Mouse (Mus musculus): ENCODE measurements around the gene Yju2. TPM values are rescaled to one million over a fixed set of nuclear protein-coding genes. Genes with fewer than 3 reads are reported as not detected.

Gene Yju2
- polyA plus RNA-seq, 1 experiment, result 14.9 TPM

GRCm38 (mm10) chr17:56003000-56003399 is 44.1 kb downstream of the Yju2 start:
- peak; percentile 47 to 51 for DNase-seq
- TF ChIP-seq CTCF (IDR thresholded peaks at IDR 0.05; ENCODE audit: borderline replicate concordance, insufficient read depth, low read depth, low read length) (no peak), POLR2A (IDR thresholded peaks at IDR 0.05; ENCODE audit: borderline replicate concordance, insufficient read depth, low read length) (no peak)
- H3K27me3 ChIP-seq (ENCODE audit: control insufficient read depth, insufficient read depth, low read length), result no peaks in the 10 kb centered on the region
- 21% methylated on average over 3 of the region's 3 CpGs for WGBS
- no peak overlapping the region for H3K4me3 ChIP-seq (replicated peaks; ENCODE audit: insufficient read depth, low read depth, low read length)
- peak overlapping the region; percentile 68 for H3K27ac ChIP-seq (ENCODE audit: insufficient read depth, low read length)
- peaks cover 10% of the 10 kb centered on the region for H3K4me1 ChIP-seq (ENCODE audit: control insufficient read depth, insufficient read depth, low read length)

GRCm38 (mm10) chr17:56005415-56006061 is 46.6 kb downstream of the Yju2 start, which contains the start of the genes Stap2 and Mpnd:
TSS of gene Stap2 (minus strand) at chr17:56005584.
TSS of gene Mpnd (plus strand) at chr17:56005711.
- H3K27me3 ChIP-seq (ENCODE audit: control insufficient read depth, insufficient read depth, low read length), result no peaks in the 10 kb centered on the region
- TF ChIP-seq POLR2A (IDR thresholded peaks at IDR 0.05; ENCODE audit: borderline replicate concordance, insufficient read depth, low read length) (peak; percentile 40; the same call in 1 of the 2 replicates), CTCF (IDR thresholded peaks at IDR 0.05; ENCODE audit: borderline replicate concordance, insufficient read depth, low read depth, low read length) (no peak)
- H3K4me3 ChIP-seq (replicated peaks; ENCODE audit: insufficient read depth, low read depth, low read length), result peak within 1 kb of the TSS; percentile 73
- peak within 1 kb of the TSS; percentile 71 for H3K27ac ChIP-seq (ENCODE audit: insufficient read depth, low read length)
- 21% methylated on average over 13 of the region's 13 CpGs for WGBS
- peaks cover 13% of the 10 kb centered on the region for H3K4me1 ChIP-seq (ENCODE audit: control insufficient read depth, insufficient read depth, low read length)
- DNase-seq, result peak; percentile 65 to 81

- H3K4me1 ChIP-seq (ENCODE audit: control insufficient read depth, insufficient read depth, low read length), result peaks cover 21% of the 10 kb centered on the region
- H3K27ac ChIP-seq (ENCODE audit: insufficient read depth, low read length), result no peak overlapping the region
- H3K27me3 ChIP-seq (ENCODE audit: control insufficient read depth, insufficient read depth, low read length), result no peaks in the 10 kb centered on the region
- WGBS, result 62% methylated on average over 10 of the region's 10 CpGs
- no peak overlapping the region for H3K4me3 ChIP-seq (replicated peaks; ENCODE audit: insufficient read depth, low read depth, low read length)
- no peak for DNase-seq
- no peak for TF ChIP-seq POLR2A (IDR thresholded peaks at IDR 0.05; ENCODE audit: borderline replicate concordance, insufficient read depth, low read length)
- no peak for TF ChIP-seq CTCF (IDR thresholded peaks at IDR 0.05; ENCODE audit: borderline replicate concordance, insufficient read depth, low read depth, low read length)
Measured at GRCm38 (mm10) chr17:56006956-56007355, 48.1 kb downstream of the Yju2 start.

DNA sequence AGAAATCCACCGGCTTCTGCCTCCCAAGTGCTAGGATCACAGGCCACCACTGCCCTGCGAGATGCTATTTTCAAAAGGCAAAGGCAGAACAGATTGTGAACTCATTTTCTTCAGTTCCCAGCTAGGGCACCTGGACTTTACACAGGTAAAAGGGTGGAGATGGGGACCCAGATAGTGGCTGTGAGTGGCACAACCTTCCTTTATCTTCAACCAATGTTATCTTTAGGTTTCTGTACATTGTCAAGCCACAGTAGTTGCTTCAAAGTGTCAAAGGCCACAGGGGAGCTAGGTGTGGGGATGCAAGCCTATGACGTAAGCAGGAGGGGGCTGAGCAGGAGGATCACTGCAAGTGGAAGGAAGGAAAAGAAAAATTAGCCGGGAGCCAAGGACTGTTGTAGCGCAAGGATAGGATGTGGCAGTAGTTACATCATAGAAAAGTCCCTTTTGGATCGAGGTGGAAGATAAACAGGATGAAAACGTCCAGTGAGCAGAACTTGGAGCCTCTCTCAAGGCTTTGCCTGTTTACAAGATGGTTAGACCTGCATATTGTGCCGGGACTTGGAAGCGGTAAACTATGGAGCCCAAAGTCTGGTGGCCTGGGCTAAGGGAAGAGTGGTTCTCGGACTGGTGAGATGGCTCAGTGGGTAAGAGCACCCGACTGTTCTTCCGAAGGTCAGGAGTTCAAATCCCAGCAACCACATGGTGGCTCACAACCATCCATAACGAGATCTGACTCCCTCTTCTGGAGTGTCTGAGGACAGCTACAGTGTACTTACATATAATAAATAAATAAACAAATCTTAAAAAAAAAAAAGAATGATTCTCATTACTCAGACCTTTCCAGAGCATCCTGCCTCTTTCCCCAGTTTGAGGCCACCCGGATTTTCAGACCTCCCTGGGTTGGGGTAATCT is 48.8 kb downstream of the Yju2 start:
- Histone ChIP-seq H3K27me3 (ENCODE audit: control insufficient read depth, insufficient read depth, low read length) (no peaks in the 10 kb centered on the region), H3K4me3 (replicated peaks; ENCODE audit: insufficient read depth, low read depth, low read length) (peak overlapping the region; percentile 54), H3K4me1 (ENCODE audit: control insufficient read depth, insufficient read depth, low read length) (peaks cover 24% of the 10 kb centered on the region), H3K27ac (ENCODE audit: insufficient read depth, low read length) (peak overlapping the region; percentile 40; the same call in 1 of the 2 replicates)
- no peak for TF ChIP-seq CTCF (IDR thresholded peaks at IDR 0.05; ENCODE audit: borderline replicate concordance, insufficient read depth, low read depth, low read length)
- no peak for TF ChIP-seq POLR2A (IDR thresholded peaks at IDR 0.05; ENCODE audit: borderline replicate concordance, insufficient read depth, low read length)
- no peak for DNase-seq
- WGBS, result 36% methylated on average over 14 of the region's 14 CpGs

DNA sequence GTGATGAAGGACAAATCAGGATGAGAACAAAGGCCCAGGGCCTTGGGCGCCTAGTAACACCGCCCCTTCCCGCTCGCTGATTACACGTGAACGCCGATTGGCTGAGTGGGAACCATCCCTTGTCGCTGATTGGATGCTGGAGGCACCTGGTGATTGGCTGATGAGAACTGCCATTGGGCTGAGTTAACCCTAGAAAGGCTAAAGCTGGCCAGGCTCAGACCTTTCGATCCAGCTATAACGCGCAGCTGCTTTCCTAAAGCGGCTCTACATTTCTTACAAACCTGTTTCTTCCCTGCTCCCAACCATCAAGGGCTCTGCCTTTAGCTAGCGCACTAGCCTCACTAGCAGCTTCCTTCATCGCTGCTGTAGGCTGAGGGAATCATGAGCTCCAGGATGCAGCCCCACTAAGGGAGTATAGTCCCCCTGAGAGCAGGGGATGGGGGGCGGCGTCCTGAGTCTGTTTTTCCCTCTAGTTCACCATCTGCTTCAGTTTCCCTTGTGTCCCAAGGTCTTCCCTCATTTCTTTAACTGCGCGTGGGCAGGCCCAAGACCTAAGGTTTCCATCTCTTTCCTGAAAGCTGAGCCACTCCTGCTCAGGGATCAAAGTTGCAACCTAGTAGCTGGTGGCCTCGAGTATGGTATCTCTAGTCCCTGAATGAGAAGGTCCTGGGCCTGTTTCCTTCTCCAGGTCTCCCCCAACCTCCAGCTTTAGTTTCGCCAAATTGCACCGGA is 49.6 kb downstream of the Yju2 start:
- DNase-seq, result peak; percentile 93 to 97
- WGBS, result under 1% methylated on average over 21 of the region's 21 CpGs
- H3K27ac ChIP-seq (ENCODE audit: insufficient read depth, low read length), result peak overlapping the region; percentile 57
- TF ChIP-seq CTCF (IDR thresholded peaks at IDR 0.05; ENCODE audit: borderline replicate concordance, insufficient read depth, low read depth, low read length) (no peak), POLR2A (IDR thresholded peaks at IDR 0.05; ENCODE audit: borderline replicate concordance, insufficient read depth, low read length) (peak; percentile 75; the same call in 1 of the 2 replicates)
- H3K4me3 ChIP-seq (replicated peaks; ENCODE audit: insufficient read depth, low read depth, low read length), result peak overlapping the region; percentile 75
- H3K27me3 ChIP-seq (ENCODE audit: control insufficient read depth, insufficient read depth, low read length), result no peaks in the 10 kb centered on the region
- peaks cover 19% of the 10 kb centered on the region; the same call in 1 of the 2 replicates for H3K4me1 ChIP-seq (ENCODE audit: control insufficient read depth, insufficient read depth, low read length)

- H3K4me3 ChIP-seq (replicated peaks; ENCODE audit: insufficient read depth, low read depth, low read length), result peak overlapping the region; percentile 75
- H3K27me3 ChIP-seq (ENCODE audit: control insufficient read depth, insufficient read depth, low read length), result no peaks in the 10 kb centered on the region
- H3K4me1 ChIP-seq (ENCODE audit: control insufficient read depth, insufficient read depth, low read length), result peaks cover 18% of the 10 kb centered on the region; the same call in 1 of the 2 replicates
- TF ChIP-seq CTCF (IDR thresholded peaks at IDR 0.05; ENCODE audit: borderline replicate concordance, insufficient read depth, low read depth, low read length), result no peak
- peak; percentile 99 for TF ChIP-seq POLR2A (IDR thresholded peaks at IDR 0.05; ENCODE audit: borderline replicate concordance, insufficient read depth, low read length)
- WGBS, result under 1% methylated on average over 62 of the region's 62 CpGs
- H3K27ac ChIP-seq (ENCODE audit: insufficient read depth, low read length), result peak overlapping the region; percentile 77
- DNase-seq, result peak; percentile 95 to 96
Measured at GRCm38 (mm10) chr17:56009088-56009961, 50.4 kb downstream of the Yju2 start.
